Mouse (Mus musculus) thymus, postnatal 10 days (tissue): ENCODE measurements around the gene Tmem150c.

Source experiments
- DNase-seq, 2 experiments: peaks; one replicate each; pipeline ENCODE4 v3.0.0; 2021; ENCODE audit warnings: low spot score in 2 of 2

Tmem150c gene

GRCm38 (mm10) chr5:100159638-100159973, at the start of gene Tmem150c:
Gene Tmem150c (minus strand): TSS chr5:100159808.
- DNase-seq, result no peak

DNA sequence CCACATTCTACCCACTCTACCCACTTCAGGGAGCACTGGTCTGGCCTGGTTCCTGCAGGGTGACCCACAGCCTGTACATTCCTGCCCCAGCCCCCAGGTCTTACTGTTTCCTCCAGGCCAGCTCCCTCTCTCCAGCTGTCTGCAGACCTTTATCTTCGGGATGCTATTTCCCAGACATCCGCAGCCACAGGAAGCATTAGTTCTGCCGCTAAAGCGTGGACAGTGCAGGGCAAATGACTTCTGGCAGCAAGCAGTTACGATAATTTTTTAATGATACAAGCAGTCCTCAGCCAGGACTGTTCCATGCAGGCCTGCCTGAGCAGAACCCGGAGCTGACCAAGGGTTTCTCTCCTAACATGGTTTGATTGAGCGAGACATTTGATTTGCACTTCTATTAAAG, 49.5 kb upstream of the Tmem150c start:
- DNase-seq, result no peak

DNA sequence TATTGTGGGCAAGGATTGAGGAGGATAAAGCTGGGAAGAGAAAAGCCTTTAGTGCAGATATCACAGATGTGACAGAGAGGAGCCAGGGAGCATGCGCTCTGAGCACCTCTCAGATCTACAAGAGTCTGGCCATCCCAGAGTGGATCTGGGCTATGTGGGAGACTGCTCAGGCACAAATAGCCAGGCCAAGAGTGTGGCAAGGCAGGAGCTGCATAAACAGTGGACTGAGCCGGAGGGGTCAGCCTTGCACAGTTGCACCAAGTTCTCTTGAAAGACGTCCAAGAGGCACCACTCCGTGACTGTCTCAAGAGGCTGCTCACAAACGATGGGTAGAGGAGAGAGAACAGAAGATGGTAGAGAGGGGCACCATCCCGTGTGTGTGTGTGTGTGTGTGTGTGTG, 47.1 kb upstream of the Tmem150c start:
- DNase-seq, result no peak

- no peak for DNase-seq
Observed at GRCm38 (mm10) chr5:100205519-100206189, 46.0 kb upstream of the Tmem150c start.

GRCm38 (mm10) chr5:100200805-100201204, 41.2 kb upstream of the Tmem150c start:
- no peak for DNase-seq

DNA sequence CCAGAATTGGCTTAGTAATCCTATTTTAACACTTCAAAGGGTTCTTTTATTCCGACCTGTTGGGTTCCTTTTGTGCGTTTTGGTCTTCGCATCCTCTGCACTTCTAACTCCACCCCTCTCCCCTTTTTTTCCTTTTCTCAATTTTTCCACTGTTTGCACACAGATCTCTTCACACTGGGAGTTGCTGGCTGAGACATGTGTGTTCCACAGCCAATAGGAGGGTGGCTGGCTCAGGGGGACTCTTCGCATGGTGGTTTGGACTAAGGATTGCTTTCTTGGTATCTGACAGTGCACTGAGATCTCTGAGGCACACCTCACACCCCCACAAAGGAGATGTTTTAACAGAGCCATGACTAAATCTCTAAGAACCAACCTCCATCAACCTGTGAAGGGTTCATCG, 40.7 kb upstream of the Tmem150c start:
- no peak for DNase-seq

- DNase-seq, result no peak
Observed at GRCm38 (mm10) chr5:100199092-100199853, 39.7 kb upstream of the Tmem150c start.

GRCm38 (mm10) chr5:100197476-100197875, 37.9 kb upstream of the Tmem150c start:
- DNase-seq, result no peak

- no peak for DNase-seq
Observed at GRCm38 (mm10) chr5:100196854-100197431, 37.3 kb upstream of the Tmem150c start.

- no peak for DNase-seq
Observed at GRCm38 (mm10) chr5:100196397-100196796, 36.8 kb upstream of the Tmem150c start.

DNA sequence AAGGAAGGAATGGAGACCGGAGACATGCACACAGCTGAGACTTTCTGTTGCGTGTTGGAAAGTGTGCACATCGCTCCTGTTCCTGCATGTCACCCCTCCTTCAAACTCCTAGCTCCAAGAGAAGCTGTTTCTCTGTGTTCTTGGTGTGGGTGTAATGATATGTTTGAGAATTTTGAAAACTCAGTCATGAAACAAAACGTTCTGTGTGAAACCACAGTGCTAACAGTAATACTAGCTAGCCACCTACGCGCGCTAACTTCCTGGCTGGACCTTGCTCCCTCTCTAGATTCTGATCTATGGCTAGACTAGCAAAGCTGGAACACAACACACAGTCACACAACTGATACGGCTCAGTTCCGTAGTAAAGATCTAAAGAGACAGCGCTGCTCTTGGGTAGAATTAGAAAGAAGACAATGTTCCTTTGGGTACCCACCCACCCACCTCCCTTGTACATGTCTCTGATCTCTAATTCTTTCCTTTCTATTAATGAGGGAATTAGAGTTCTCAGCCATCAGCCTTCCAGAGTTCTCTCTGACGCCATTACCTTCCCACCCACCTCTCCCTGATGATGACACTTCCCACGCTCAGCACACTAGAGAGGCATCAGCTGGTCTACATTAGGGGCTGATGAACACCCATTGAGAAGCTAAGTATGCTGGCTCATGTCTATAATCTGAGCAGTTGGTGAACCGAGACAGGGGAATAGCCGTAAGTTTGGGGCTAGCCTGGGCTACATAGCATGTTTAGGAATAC, 32.0 kb upstream of the Tmem150c start:
- DNase-seq, result no peak

DNA sequence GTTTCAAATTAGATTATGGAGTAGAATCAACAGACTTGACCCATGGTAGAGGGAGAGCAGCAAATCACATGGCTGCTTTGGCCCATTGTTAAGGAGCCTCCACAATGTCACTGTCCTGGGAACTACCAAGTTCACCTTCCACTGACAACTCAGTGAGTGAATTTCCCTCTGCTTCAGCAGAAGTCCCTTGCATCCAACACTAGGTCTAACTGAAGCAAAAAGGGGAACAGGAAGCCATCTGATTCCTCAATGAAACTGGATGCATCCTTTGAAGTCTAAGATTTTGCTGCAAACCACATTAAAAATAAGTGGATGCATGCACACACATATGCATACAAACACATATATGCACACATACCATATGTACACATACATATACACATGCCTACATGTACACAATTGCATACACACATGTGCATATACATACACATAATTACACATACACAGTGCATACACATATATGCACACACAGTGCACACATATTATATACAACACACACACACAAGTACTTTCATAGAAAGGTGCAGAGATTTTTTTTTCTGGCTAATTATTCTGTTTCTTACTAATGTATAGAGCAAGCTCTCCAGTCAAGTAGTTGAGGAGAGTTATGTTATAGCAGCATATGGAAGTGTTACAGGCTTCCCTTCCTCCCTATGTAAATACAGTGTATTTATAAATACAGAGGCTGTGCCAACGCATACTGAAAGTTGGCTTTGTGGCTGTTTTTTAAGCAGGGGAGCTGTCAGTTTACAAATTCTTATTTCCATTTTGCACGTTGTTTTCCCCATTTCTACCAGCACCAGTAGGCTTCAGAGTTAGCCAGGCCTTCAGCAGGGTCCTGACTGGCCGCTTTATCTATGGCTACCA, 27.7 kb upstream of the Tmem150c start:
- no peak for DNase-seq

GRCm38 (mm10) chr5:100186618-100187017, 27.0 kb upstream of the Tmem150c start:
- no peak for DNase-seq

GRCm38 (mm10) chr5:100185895-100186294, 26.3 kb upstream of the Tmem150c start:
- DNase-seq, result no peak

GRCm38 (mm10) chr5:100181011-100181410, 21.4 kb upstream of the Tmem150c start:
- DNase-seq, result no peak

- no peak for DNase-seq
Observed at GRCm38 (mm10) chr5:100178781-100179165, 19.2 kb upstream of the Tmem150c start.

- no peak for DNase-seq
Observed at GRCm38 (mm10) chr5:100178122-100178780, 18.6 kb upstream of the Tmem150c start.

- no peak for DNase-seq
Observed at GRCm38 (mm10) chr5:100177547-100177946, 17.9 kb upstream of the Tmem150c start.

GRCm38 (mm10) chr5:100176096-100176495, 16.5 kb upstream of the Tmem150c start:
- DNase-seq, result no peak

DNA sequence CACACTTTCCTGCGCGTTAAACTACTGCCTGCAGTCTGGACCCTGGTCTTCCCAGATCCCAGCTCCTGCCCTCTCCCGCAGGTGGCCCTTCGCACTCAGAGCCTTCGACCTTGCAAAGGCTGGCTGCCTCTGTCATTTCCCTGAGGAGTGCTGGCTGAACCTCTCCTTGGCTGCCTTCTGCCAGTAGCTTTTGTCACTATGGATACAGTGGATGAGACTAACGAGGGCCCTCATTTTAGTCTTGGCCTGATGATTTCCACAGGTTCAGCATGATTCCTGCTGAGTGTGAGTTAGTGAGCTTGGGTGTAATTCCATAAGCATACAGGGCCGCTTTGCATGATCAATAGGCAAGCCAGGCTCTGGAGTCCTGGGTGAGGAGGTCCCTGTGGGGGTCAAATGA, 16.0 kb upstream of the Tmem150c start:
- DNase-seq, result no peak

- DNase-seq, result no peak
Observed at GRCm38 (mm10) chr5:100172104-100172503, 12.5 kb upstream of the Tmem150c start.
